Mouse (Mus musculus) CD4-positive naive resting alpha-beta T cell, adult 57 days (primary cell): ENCODE results near the gene 2310011J03Rik. TPM values are rescaled to one million over a fixed set of nuclear protein-coding genes. Genes with fewer than 3 reads are reported as not detected.

Source experiments
- total RNA-seq: library from RNA; stranded (reverse); gene quantifications from one replicate; pipeline ENCODE4 v1.2.4, GENCODE M21; 2023

The 2310011J03Rik gene
- total RNA-seq = 26.2 TPM

DNA sequence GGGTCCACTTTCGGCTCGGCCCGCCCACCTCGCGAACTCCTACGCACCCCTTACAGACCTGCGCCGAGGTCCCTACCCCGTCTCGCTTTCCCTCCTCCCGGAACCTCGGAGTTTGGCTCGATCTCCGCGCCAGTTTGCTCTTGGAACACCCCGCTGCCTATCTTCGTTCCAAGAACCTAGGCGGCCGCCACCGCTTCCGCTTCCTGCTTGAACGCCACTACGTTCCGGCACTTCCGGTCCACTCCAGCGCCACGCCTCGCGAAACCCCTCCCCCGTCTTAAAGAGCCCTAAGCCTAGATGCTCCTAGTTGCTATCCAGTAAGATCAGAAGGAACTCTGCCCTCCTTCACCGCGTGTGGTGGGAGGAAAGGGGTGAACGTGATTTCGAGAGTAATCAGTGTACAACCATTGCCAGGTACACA, at the start of gene 2310011J03Rik:
Gene 2310011J03Rik, minus strand, starts transcription at position 198 of the 421 bp plus-strand sequence.

DNA sequence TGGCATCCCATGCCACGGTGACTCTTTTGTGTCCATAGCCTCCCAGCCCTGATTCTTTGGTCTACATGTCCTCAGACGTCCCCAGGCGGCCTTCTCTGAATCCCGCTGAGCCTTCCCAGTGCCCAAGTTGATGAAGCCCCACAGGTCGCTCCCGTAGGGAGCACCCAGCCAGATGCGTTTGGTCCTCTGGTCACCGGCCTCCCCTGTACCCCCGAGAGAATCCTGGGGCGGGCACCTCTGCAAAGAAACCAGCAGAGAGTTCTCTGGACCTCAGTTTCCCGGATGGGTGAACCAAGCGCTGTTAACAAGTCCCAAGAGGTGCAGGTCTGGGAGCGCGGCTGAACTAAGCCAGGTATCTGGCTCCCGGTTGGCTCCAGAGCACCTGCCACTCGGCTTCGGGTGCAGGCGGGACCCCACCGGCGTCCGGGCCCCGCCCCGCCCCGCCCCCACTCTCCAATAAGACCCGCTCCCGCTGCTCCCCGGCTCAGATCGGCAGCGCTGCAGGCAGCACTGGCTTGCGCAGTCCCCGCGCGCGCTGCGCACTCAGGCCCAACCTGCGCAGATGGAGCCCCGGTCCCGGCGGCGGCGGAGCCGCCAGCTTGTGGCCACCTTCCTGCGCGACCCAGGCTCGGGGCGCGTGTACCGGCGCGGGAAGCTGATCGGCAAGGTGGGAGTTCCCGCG, 35.8 kb upstream of the 2310011J03Rik start, which contains the start of gene Plk5:
Gene Plk5, plus strand, starts transcription at position 459 of the 682 bp plus-strand sequence.

DNA sequence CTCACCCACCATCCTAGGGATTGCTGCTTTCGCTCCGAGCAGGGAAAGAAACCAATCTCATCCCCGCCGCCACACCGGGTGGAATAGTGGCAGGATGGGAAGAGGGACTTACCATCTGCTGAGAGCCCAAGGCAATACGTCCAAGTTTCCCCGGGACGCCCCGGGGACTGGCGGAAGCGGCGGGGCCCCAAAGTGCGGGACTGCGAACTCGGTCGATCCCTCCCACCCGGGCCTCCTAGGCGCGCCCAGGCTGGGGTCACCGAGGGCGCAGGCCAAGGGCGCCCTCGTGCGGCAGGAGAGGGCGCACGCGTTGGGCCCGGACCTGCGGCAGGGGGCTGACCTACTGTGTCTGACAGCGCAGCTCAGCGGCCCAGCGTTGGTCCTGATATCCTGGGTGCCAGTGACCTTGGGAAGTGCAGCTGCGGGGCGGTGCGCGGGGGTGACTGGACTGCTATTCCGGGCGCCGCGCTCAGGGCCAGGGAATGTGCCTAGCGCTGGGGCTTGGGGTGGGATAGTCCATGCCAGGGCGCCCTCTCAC, 28.0 kb upstream of the 2310011J03Rik start, which contains the start of gene Adamtsl5:
Gene Adamtsl5, minus strand, starts transcription at position 169 of the 538 bp plus-strand sequence.

GRCm38 (mm10) chr10:80329273-80330081, 9.1 kb upstream of the 2310011J03Rik start, which contains the start of the genes Pcsk4 and Reep6:
Gene Pcsk4 (minus strand): TSS chr10:80329498.
Gene Reep6 (plus strand): TSS chr10:80329953.

GRCm38 (mm10) chr10:80295618-80296425, 24.5 kb downstream of the 2310011J03Rik start, which contains the start of gene Apc2:
Gene Apc2 (plus strand): TSS chr10:80295977.

GRCm38 (mm10) chr10:80292251-80293146, 27.8 kb downstream of the 2310011J03Rik start, which contains the start of gene Rps15:
Gene Rps15 (plus strand): TSS chr10:80292453.

Other genes starting within 250 kb of the 2310011J03Rik start
- 103 TPM for gene Sbno2, start 215.0 kb downstream of the 2310011J03Rik start, total RNA-seq
- gene Stk11, start 204.7 kb downstream of the 2310011J03Rik start, total RNA-seq = 140 TPM
- gene Atp5d, start 181.9 kb downstream of the 2310011J03Rik start, total RNA-seq = 168 TPM
- gene Cbarp, start 179.7 kb downstream of the 2310011J03Rik start, total RNA-seq = 38.2 TPM
- gene Midn, start 172.3 kb downstream of the 2310011J03Rik start, total RNA-seq = 101 TPM
- 178 TPM for gene Cirbp, start 154.6 kb downstream of the 2310011J03Rik start, total RNA-seq
- 11.6 TPM for gene 1600002K03Rik, start 147.6 kb downstream of the 2310011J03Rik start, total RNA-seq
- 0.35 TPM for gene Efna2, start 141.1 kb downstream of the 2310011J03Rik start, total RNA-seq
- gene Mum1, start 94.1 kb downstream of the 2310011J03Rik start, total RNA-seq = 75.4 TPM
- 95.8 TPM for gene Ndufs7, start 71.4 kb downstream of the 2310011J03Rik start, total RNA-seq
- gene Gamt, start 59.5 kb downstream of the 2310011J03Rik start, total RNA-seq = not detected
- gene Dazap1, start 59.1 kb downstream of the 2310011J03Rik start, total RNA-seq = 170 TPM
- 3,730 TPM for gene Rps15, start 28.1 kb downstream of the 2310011J03Rik start, total RNA-seq
- gene Apc2, start 24.6 kb downstream of the 2310011J03Rik start, total RNA-seq = not detected
- gene Pcsk4, start 9.0 kb upstream of the 2310011J03Rik start, total RNA-seq = 1.5 TPM
- gene Reep6, start 9.4 kb upstream of the 2310011J03Rik start, total RNA-seq = not detected
- gene Adamtsl5, start 27.9 kb upstream of the 2310011J03Rik start, total RNA-seq = not detected
- gene Plk5, start 35.9 kb upstream of the 2310011J03Rik start, total RNA-seq = not detected
- gene Mex3d, start 67.1 kb upstream of the 2310011J03Rik start, total RNA-seq = 10.8 TPM
- gene Mbd3, start 79.0 kb upstream of the 2310011J03Rik start, total RNA-seq = 108 TPM
- 54.4 TPM for gene Uqcr11, start 86.3 kb upstream of the 2310011J03Rik start, total RNA-seq
- gene Tcf3, start 113.1 kb upstream of the 2310011J03Rik start, total RNA-seq = 94.2 TPM
- gene Onecut3, start 174.3 kb upstream of the 2310011J03Rik start, total RNA-seq = not detected
- gene Atp8b3, start 218.6 kb upstream of the 2310011J03Rik start, total RNA-seq = not detected
- 136 TPM for gene Rexo1, start 241.0 kb upstream of the 2310011J03Rik start, total RNA-seq